8 mouse cellular contexts compared by ENCODE assay signal in the genomic region with DNA sequence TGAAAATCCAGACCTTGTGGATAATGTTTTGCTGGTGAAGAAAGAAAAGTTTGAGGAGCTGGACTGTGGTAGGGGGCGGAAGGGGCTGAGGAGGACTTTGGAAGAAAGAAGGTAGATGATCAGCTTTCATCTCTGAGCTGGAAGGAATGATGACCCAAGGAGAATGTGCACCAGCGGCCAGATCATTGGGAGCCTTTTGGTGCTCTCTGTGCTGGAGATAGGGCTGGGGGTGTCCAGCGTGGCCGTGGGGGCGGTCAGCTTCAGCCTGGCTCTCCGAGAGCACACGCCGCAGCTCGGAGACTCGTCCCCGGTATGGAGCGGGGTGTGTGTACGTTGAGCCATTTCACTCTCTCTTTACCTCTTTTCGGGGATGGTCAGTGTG. TPM values are rescaled to one million over a fixed set of nuclear protein-coding genes. Genes with fewer than 3 reads are reported as not detected.
A peak's percentile ranks its signal among the peaks of the same experiment; 100 is the strongest.
DNase-seq lines count a peak whose midpoint lies in the region; ATAC-seq and TF ChIP-seq lines count a peak whose summit lies in the region.

No protein-coding gene starts in this region.

- no peaks in the 10 kb centered on the region for H3K36me3 ChIP-seq in heart, embryonic 14.5 days (ENCODE audit: control insufficient read depth, insufficient read depth, low read length)
- no peaks in the 10 kb centered on the region for H3K36me3 ChIP-seq in liver, embryonic 15.5 days (replicated peaks)

- 3% methylated on average over 14 of the region's 14 CpGs for WGBS in heart, embryonic 14.5 days
- 5% methylated on average over 14 of the region's 14 CpGs for WGBS in liver, embryonic 15.5 days (ENCODE audit: insufficient replicate concordance)

- no peak for ATAC-seq in heart, embryonic 14.5 days (ENCODE audit: insufficient number of reproducible peaks, insufficient read depth, low FRiP score, low read depth)
- ATAC-seq in granulocyte monocyte progenitor cell, adult 5-6 weeks (replicated peaks; ENCODE audit: poor library complexity, severe bottlenecking): 0 out of 2 replicates have a peak, but pooled peaks have one; percentile 3
- ATAC-seq in liver, embryonic 15.5 days (ENCODE audit: insufficient read depth): no peak
- ATAC-seq in activated CD4-positive, CD25-positive, alpha-beta regulatory T cell, adult 4 months: no peak

- H3K27me3 ChIP-seq in heart, embryonic 14.5 days (ENCODE audit: control insufficient read depth, insufficient read depth, low read length): no peaks in the 10 kb centered on the region
- H3K27me3 ChIP-seq in liver, embryonic 15.5 days: peaks cover 22% of the 10 kb centered on the region

- TF ChIP-seq CTCF in cortical plate, adult 2 months (IDR thresholded peaks at IDR 0.05; ENCODE audit: extremely low read depth, insufficient read depth, low read length): no peak

- DNase-seq in heart, postnatal 25 days (ENCODE audit: low spot score): no peak
- DNase-seq in testis, postnatal 10 days (ENCODE audit: low spot score): peak; percentile 40
- DNase-seq in thymus, adult 18-20 months: no peak

- H3K9me3 ChIP-seq in heart, embryonic 14.5 days (ENCODE audit: control insufficient read depth, low read length): no peaks in the 10 kb centered on the region
- H3K9me3 ChIP-seq in liver, embryonic 15.5 days (replicated peaks): no peaks in the 10 kb centered on the region

- H3K27ac ChIP-seq in heart, embryonic 14.5 days (replicated peaks in 1 of 2; ENCODE audit: control insufficient read depth in 1 of 2, insufficient read depth in 1 of 2, low read depth in 2 of 2, low read length in 2 of 2): no peak overlapping the region; a peak in 1 of 4 replicates
- H3K27ac ChIP-seq in cortical plate, adult 2 months (ENCODE audit: insufficient read depth, low read length): peak overlapping the region; percentile 14; the same call in 1 of the 2 replicates
- H3K27ac ChIP-seq in liver, embryonic 15.5 days (replicated peaks): no peak overlapping the region

- peak overlapping the region; percentile 48 to 60 for H3K4me3 ChIP-seq in heart, embryonic 14.5 days (ENCODE audit: control insufficient read depth in 1 of 2, insufficient read depth in 1 of 2, low read depth in 1 of 2, low read length in 2 of 2)
- peak overlapping the region; percentile 54 for H3K4me3 ChIP-seq in cortical plate, adult 2 months (ENCODE audit: insufficient read depth, low read length)
- no peak overlapping the region for H3K4me3 ChIP-seq in liver, embryonic 15.5 days (replicated peaks)

- H3K4me2 ChIP-seq in heart, embryonic 14.5 days (ENCODE audit: low read length): peak overlapping the region; percentile 75
- peak overlapping the region; percentile 13; the same call in 1 of the 2 replicates for H3K4me2 ChIP-seq in liver, embryonic 15.5 days

- intact Hi-C loops in heart, postnatal 25 days (cut with DNase I): no loop called here

- no peaks in the 10 kb centered on the region for H3K4me1 ChIP-seq in heart, embryonic 14.5 days (ENCODE audit: control insufficient read depth in 2 of 2, insufficient read depth in 2 of 2, low read length in 2 of 2)
- H3K4me1 ChIP-seq in cortical plate, adult 2 months (ENCODE audit: control insufficient read depth, insufficient read depth, low read length): no peaks in the 10 kb centered on the region
- H3K4me1 ChIP-seq in liver, embryonic 15.5 days (replicated peaks): no peaks in the 10 kb centered on the region

- H3K9ac ChIP-seq in heart, embryonic 14.5 days (ENCODE audit: low read length): peak overlapping the region; percentile 72
- no peak overlapping the region for H3K9ac ChIP-seq in liver, embryonic 15.5 days

- TF ChIP-seq POLR2A in cortical plate, adult 2 months (IDR thresholded peaks at IDR 0.05; ENCODE audit: extremely low read depth, insufficient read depth, low read length): peak; percentile 28; the same call in 1 of the 2 replicates

RNA-seq across cellular contexts. Expression of a gene that starts 0.7 kb away (rescaled TPM):
- 1.2 and 2.3 TPM in 2 replicates for polyA plus RNA-seq in heart, embryonic 14.5 days (2014; fragmentation: Nextera tagmentation; extraction: Ambion mirVana)
- under 1 TPM; 0.48 to 0.62 TPM for total RNA-seq in heart, postnatal 25 days (2021)
- polyA plus RNA-seq in cortical plate, adult 2 months (2012; rRNA removed): 18.3 and 18.5 TPM in 2 replicates
- not detected in 2 replicates for total RNA-seq in granulocyte monocyte progenitor cell, adult 5-6 weeks (2014; fragmentation: Nextera tagmentation)
- not detected in 2 replicates for total RNA-seq in granulocyte monocyte progenitor cell, adult 5-6 weeks (2017)
- not detected in 2 replicates for polyA plus RNA-seq in liver, embryonic 15.5 days (2015; fragmentation: Nextera tagmentation; extraction: Ambion mirVana)
- polyA plus RNA-seq in activated CD4-positive, CD25-positive, alpha-beta regulatory T cell, adult 4 months (2017; shearing (Covaris generic)): not detected
